Mouse (Mus musculus) midbrain, embryonic 13.5 days (tissue): Measurements from ENCODE around the gene Nmt1. TPM values are rescaled to one million over a fixed set of nuclear protein-coding genes. Genes with fewer than 3 reads are reported as not detected.

ENCODE experiments used
- ATAC-seq: fragments of 200-750 bp; cut with Nextera tagmentation; 2 replicates; pipeline ENCODE4 v1.8.0; 2017; ENCODE audit warnings: mild to moderate bottlenecking, moderate TSS enrichment, moderate library complexity
- H3K27ac ChIP-seq: fragments of 300-500 bp; sonication (generic); 2 replicates; pipeline ENCODE4 v1.5.1; 2015; ENCODE audit warnings: inconsistent platforms, mild to moderate bottlenecking, moderate library complexity
- H3K27me3 ChIP-seq: fragments of 300-500 bp; sonication (generic); 2 replicates; pipeline ENCODE4 v1.6.1; 2015; ENCODE audit warnings: mild to moderate bottlenecking, inconsistent platforms
- H3K36me3 ChIP-seq: fragments of 300-500 bp; sonication (generic); 2 replicates; pipeline ENCODE4 v1.6.1; 2015; ENCODE audit warnings: mild to moderate bottlenecking, inconsistent platforms
- H3K4me1 ChIP-seq: fragments of 300-500 bp; sonication (generic); replicated peaks from 2 replicates; pipeline ENCODE4 v1.6.1; 2015; ENCODE audit warnings: inconsistent platforms
- H3K4me2 ChIP-seq: fragments of 300-500 bp; sonication (generic); replicated peaks from 2 replicates; pipeline ENCODE4 v1.6.1; 2015; ENCODE audit warnings: moderate library complexity, mild to moderate bottlenecking, inconsistent platforms
- H3K4me3 ChIP-seq: fragments of 300-500 bp; sonication (generic); replicated peaks from 2 replicates; pipeline ENCODE4 v1.5.1; 2015; ENCODE audit warnings: mild to moderate bottlenecking, inconsistent platforms
- H3K9ac ChIP-seq: fragments of 300-500 bp; sonication (generic); replicated peaks from 2 replicates; pipeline ENCODE4 v1.6.1; 2015; ENCODE audit warnings: mild to moderate bottlenecking, inconsistent platforms
- H3K9me3 ChIP-seq: fragments of 300-500 bp; sonication (generic); 2 replicates; pipeline ENCODE4 v1.6.1; 2016; ENCODE audit warnings: mild to moderate bottlenecking, inconsistent platforms
- WGBS: fragments of 180-500 bp; shearing (Covaris S2); methylation state at CpG from one replicate; pipeline ENCODE4 v1.1.7; 2015; 5-methylcytosine and 5-hydroxymethylcytosine counted together
- polyA plus RNA-seq: library from polyadenylated mRNA; unstranded; fragments of >200 nt; fragmentation: Nextera tagmentation; extraction: Ambion mirVana; gene quantifications from 2 replicates; pipeline ENCODE4 v1.2.1, GENCODE M21; 2015

Gene Nmt1
- polyA plus RNA-seq, 1 experiment from 2014 or later: 45.2 TPM

GRCm38 (mm10) chr11:103073671-103074070, 45.7 kb downstream of the Nmt1 start:
- Histone ChIP-seq H3K4me3 (no peak overlapping the region), H3K4me1 (peaks cover 12% of the 10 kb centered on the region), H3K4me2 (no peak overlapping the region), H3K9ac (no peak overlapping the region), H3K27ac (no peak overlapping the region), H3K36me3 (peaks cover 22% of the 10 kb centered on the region), H3K9me3 (no peaks in the 10 kb centered on the region), H3K27me3 (peaks cover 5% of the 10 kb centered on the region)
- ATAC-seq: 0 out of 2 replicates have a peak, but pooled peaks have one; percentile 11
- WGBS: 89% methylated on average over 7 of the region's 7 CpGs

GRCm38 (mm10) chr11:103074121-103074650, 46.2 kb downstream of the Nmt1 start:
- ATAC-seq: no peak
- 52% methylated on average over 10 of the region's 10 CpGs for WGBS
- Histone ChIP-seq H3K27me3 (peaks cover 10% of the 10 kb centered on the region), H3K4me1 (peaks cover 12% of the 10 kb centered on the region), H3K4me2 (0 out of 2 replicates have a peak overlapping the region, but pooled peaks have one; percentile 3), H3K27ac (no peak overlapping the region), H3K9ac (no peak overlapping the region), H3K36me3 (peaks cover 17% of the 10 kb centered on the region), H3K4me3 (no peak overlapping the region), H3K9me3 (no peaks in the 10 kb centered on the region)

DNA sequence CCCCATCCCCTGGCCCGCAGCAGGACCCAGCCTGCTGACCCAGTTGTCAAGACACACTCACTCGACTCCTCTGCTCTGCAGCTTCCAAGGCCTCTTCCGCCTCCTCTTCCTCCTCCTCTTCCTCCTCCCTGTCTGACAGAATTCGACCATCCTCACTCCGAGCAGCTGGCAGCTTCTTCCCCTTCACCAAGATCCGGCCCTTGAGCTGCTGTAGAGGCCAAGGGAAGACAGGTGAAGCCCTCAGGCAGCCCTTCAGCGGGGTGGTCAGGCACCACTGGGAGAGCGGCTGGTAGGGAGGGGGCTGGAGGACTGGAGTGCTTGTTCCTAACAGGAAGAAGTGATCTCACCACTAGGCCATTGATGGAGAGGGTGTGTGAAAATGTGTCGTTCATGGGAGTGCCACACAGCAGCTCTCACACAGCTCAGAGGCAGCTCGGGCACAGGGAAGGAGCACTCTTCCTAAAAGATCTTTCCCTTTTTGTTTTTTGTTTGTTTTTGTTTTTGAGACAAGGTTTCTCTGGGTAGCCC, 46.9 kb downstream of the Nmt1 start:
- H3K27me3 ChIP-seq: peaks cover 15% of the 10 kb centered on the region
- no peaks in the 10 kb centered on the region for H3K9me3 ChIP-seq
- 0 out of 2 replicates have a peak overlapping the region, but pooled peaks have one; percentile 3 for H3K4me2 ChIP-seq
- no peak for ATAC-seq
- no peak overlapping the region for H3K27ac ChIP-seq
- no peak overlapping the region for H3K9ac ChIP-seq
- H3K4me3 ChIP-seq: no peak overlapping the region
- WGBS: 28% methylated on average over 10 of the region's 10 CpGs
- H3K36me3 ChIP-seq: peaks cover 10% of the 10 kb centered on the region
- H3K4me1 ChIP-seq: peaks cover 12% of the 10 kb centered on the region

- no peaks in the 10 kb centered on the region for H3K9me3 ChIP-seq
- H3K27me3 ChIP-seq: peaks cover 27% of the 10 kb centered on the region
- no peaks in the 10 kb centered on the region for H3K36me3 ChIP-seq
- WGBS: 93% methylated on average over 7 of the region's 7 CpGs
- H3K27ac ChIP-seq: no peak overlapping the region
- H3K9ac ChIP-seq: no peak overlapping the region
- H3K4me1 ChIP-seq: peaks cover 23% of the 10 kb centered on the region
- H3K4me3 ChIP-seq: no peak overlapping the region
- no peak for ATAC-seq
- H3K4me2 ChIP-seq: no peak overlapping the region
Measured at GRCm38 (mm10) chr11:103076010-103076409, 48.0 kb downstream of the Nmt1 start.

GRCm38 (mm10) chr11:103076581-103076980, 48.6 kb downstream of the Nmt1 start:
- H3K36me3 ChIP-seq: no peaks in the 10 kb centered on the region
- no peak overlapping the region for H3K9ac ChIP-seq
- H3K4me1 ChIP-seq: peaks cover 26% of the 10 kb centered on the region
- H3K9me3 ChIP-seq: no peaks in the 10 kb centered on the region
- H3K27ac ChIP-seq: no peak overlapping the region
- WGBS: 90% methylated on average over 8 of the region's 8 CpGs
- H3K4me3 ChIP-seq: no peak overlapping the region
- peaks cover 33% of the 10 kb centered on the region for H3K27me3 ChIP-seq
- no peak for ATAC-seq
- no peak overlapping the region for H3K4me2 ChIP-seq

DNA sequence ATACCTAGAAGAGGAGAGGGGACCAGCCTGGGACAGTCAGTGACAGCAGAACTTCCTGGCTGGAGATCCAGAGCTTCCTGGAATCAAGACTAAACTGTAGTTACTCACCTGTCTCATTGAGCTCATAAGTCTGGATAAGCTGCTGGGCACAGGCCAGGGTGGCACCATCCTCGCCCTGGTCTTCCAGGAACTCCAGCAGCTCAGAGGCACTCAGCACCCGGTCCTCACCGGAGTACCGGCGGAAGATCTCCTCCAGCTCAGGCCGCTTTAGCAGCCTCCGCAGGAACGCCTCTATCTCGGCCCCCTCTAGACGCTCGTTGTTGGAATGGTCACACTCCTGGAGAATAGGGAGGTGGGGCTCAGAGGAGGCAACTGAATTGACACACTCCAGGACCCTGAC, 50.1 kb downstream of the Nmt1 start:
- no peak for ATAC-seq
- H3K4me2 ChIP-seq: no peak overlapping the region

GRCm38 (mm10) chr11:103080323-103081091, 52.5 kb downstream of the Nmt1 start:
- H3K9me3 ChIP-seq: no peaks in the 10 kb centered on the region
- 1% methylated on average over 41 of the region's 43 CpGs for WGBS
- peak; percentile 65 for ATAC-seq
- no peak overlapping the region for H3K27ac ChIP-seq
- H3K9ac ChIP-seq: peak overlapping the region; percentile 33
- H3K4me2 ChIP-seq: peak overlapping the region; percentile 55
- H3K4me3 ChIP-seq: peak overlapping the region; percentile 28
- H3K36me3 ChIP-seq: no peaks in the 10 kb centered on the region
- peaks cover 47% of the 10 kb centered on the region for H3K27me3 ChIP-seq
- peaks cover 13% of the 10 kb centered on the region for H3K4me1 ChIP-seq

More for the DNA sequence above, 50.1 kb downstream of the Nmt1 start:
- Histone ChIP-seq H3K36me3 (no peaks in the 10 kb centered on the region), H3K4me3 (no peak overlapping the region), H3K9ac (no peak overlapping the region), H3K9me3 (no peaks in the 10 kb centered on the region), H3K27me3 (peaks cover 47% of the 10 kb centered on the region), H3K4me1 (peaks cover 26% of the 10 kb centered on the region), H3K27ac (no peak overlapping the region)
- 86% methylated on average over 11 of the region's 11 CpGs for WGBS

GRCm38 (mm10) chr11:103081631-103082030, 53.6 kb downstream of the Nmt1 start:
- H3K27me3 ChIP-seq: peaks cover 47% of the 10 kb centered on the region
- H3K4me1 ChIP-seq: peaks cover 13% of the 10 kb centered on the region
- no peaks in the 10 kb centered on the region for H3K36me3 ChIP-seq
- H3K9me3 ChIP-seq: no peaks in the 10 kb centered on the region
- no peak overlapping the region for H3K4me3 ChIP-seq
- ATAC-seq: no peak
- H3K9ac ChIP-seq: no peak overlapping the region
- 53% methylated on average over 6 of the region's 6 CpGs for WGBS
- H3K4me2 ChIP-seq: no peak overlapping the region
- no peak overlapping the region for H3K27ac ChIP-seq

GRCm38 (mm10) chr11:103093306-103093705, 65.3 kb downstream of the Nmt1 start:
- no peak overlapping the region for H3K4me3 ChIP-seq
- H3K27me3 ChIP-seq: peaks cover 27% of the 10 kb centered on the region
- no peak overlapping the region for H3K4me2 ChIP-seq
- H3K36me3 ChIP-seq: no peaks in the 10 kb centered on the region
- peaks cover 8% of the 10 kb centered on the region for H3K4me1 ChIP-seq
- H3K9me3 ChIP-seq: no peaks in the 10 kb centered on the region
- H3K9ac ChIP-seq: no peak overlapping the region
- ATAC-seq: no peak
- H3K27ac ChIP-seq: no peak overlapping the region
- 97% methylated on average over 7 of the region's 7 CpGs for WGBS

DNA sequence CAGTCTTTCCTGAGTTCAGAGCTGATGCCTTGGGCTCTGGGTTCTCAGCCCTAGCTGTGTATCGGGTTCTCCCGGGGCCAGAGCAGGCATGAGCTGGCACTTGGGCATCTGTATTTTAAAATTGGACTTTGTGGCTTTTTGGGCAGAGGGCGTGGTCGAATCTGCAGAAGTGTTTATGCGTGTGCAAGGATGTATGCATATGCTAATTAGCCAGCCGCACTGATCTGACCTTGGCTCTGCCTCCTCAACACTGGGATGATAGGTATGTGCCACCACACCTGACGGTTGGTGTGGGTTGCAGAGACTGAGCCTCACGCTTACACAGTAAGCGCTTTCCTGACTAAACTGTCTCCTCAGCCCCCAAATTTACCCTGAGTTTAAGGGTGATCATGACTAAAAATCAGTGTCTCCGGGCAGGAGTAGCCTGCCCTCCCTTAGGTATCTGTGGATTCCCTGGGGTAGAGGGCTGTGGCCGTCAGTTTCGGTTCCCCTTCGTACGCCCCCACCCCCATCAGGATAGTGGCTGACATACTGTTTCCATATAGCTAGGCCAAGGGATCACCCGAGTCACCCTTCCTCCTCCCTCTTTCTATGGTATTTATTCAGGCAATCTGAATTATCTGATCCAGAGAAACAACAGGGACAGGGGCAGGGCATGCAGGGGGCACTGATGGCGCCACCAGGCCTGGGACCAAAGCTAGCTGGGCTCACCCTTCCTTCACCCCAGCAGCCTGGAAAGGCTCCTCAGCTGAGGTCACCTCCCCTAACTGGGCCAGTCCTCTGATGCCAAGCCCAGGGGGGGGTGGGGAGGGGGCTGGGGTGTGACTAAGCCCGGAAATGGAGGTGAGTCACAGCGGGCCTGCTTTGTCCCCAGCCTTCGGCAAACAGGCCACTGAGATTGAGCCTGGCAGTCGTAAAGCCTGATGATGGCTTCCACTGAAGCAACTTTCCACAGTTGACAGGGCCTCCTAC, 66.2 kb downstream of the Nmt1 start:
- H3K4me3 ChIP-seq: no peak overlapping the region
- H3K9me3 ChIP-seq: no peaks in the 10 kb centered on the region
- H3K27me3 ChIP-seq: peaks cover 35% of the 10 kb centered on the region
- H3K4me1 ChIP-seq: peaks cover 8% of the 10 kb centered on the region
- H3K36me3 ChIP-seq: no peaks in the 10 kb centered on the region
- ATAC-seq: no peak
- WGBS: 75% methylated on average over 20 of the region's 20 CpGs
- H3K4me2 ChIP-seq: no peak overlapping the region
- H3K27ac ChIP-seq: no peak overlapping the region
- H3K9ac ChIP-seq: no peak overlapping the region

DNA sequence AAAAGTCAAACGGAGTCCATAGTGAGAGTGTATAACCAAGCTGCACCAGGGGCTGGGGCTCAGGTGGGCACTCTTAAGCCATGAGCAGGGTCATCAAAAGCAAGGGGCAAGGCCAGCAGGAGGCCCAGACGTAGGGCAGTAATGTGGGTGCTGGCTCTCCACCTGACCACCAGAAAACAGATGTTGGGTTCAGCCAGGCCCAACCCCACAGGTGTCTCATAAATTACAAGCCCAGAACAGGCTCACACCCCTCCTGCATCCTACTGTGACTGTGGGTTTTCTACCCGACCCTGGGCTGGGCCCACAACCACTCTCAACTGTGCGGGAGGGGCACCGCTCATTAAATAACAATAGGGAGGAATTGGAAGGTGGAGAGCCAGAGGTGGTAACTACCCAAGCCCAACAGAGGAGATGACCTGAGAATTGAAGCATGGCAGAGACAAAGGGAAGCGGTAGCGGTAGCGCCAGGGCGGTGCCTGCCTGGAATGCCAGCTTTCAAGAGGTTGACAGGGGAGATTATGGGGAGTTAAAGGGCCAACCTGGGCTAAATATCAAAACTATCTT, 67.2 kb downstream of the Nmt1 start:
- Histone ChIP-seq H3K9me3 (no peaks in the 10 kb centered on the region), H3K36me3 (no peaks in the 10 kb centered on the region), H3K27me3 (peaks cover 46% of the 10 kb centered on the region), H3K4me1 (peaks cover 8% of the 10 kb centered on the region), H3K9ac (no peak overlapping the region), H3K27ac (no peak overlapping the region), H3K4me3 (no peak overlapping the region), H3K4me2 (no peak overlapping the region)
- ATAC-seq: no peak
- 48% methylated on average over 9 of the region's 9 CpGs for WGBS
